Mouse (Mus musculus) induced T-regulatory cell, adult 2 months (primary cell): ENCODE measurements around the gene Zfp386.

Source experiments
- DNase-seq: peaks from one replicate; pipeline ENCODE4 v3.0.0-alpha.2; 2012; ENCODE audit warnings: low read depth

Gene Zfp386

DNA sequence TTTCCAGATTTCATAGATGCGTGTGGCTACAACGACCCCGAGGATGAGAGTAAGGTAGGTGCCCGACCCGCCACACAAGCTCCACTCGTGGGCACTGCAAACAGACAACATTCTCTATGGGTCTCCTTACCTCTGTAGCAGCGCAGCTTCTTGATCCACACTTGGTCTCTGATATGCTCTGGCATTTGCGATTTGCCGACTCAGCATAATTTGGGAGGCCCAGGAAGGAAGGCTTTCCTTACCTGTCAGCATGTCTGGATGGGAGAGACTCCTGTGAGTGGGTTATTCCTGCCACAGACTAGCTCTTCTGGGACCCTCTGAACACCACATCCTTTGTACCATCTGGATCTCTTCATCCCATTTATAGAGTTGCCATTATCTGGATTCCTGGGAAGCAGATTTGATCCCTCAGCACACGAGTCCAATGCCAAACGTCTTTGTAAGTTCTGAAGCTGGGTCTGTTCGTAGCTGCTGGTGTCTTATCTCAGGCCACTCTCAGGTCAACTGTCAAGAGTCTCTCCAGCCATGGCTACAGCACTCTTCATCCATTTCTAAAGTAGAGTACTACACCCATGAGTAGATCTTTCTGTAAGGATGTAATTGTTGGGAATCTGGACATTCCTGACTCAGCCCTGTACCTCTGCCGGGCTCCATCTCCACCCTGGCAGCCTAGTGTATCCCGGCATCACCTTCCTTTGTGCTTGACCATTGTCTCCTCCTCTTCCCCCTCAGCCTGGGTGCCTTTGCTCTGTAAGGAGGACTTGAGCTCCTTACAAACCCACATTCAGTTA is 47.4 kb downstream of the Zfp386 start:
- DNase-seq: no peak

DNA sequence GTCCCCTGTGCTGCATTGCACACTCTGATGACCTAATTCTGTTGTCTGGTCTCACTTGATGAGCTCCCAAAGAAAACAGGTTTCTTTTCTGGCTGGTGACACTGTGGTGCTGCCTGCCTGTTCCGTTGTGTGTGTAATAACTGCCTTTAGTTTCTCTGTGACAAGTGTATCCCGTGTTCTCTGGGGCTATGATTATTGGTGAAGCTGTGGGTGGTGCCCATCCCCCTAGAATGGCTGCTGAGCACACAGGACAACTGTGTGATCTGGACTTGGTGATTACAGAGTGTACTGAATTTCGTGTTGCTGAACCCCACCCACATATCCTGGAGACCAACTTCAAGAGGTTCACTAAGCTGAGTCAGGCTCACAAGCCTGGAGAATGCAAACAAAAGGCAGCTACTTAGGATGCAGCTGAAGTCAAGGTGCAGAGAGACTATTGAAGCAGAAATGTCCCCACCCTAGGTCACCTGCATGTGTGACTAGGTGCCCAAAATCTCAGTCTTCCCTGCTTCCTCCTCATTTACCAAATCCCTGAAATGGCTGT is 48.9 kb downstream of the Zfp386 start:
- DNase-seq: no peak

DNA sequence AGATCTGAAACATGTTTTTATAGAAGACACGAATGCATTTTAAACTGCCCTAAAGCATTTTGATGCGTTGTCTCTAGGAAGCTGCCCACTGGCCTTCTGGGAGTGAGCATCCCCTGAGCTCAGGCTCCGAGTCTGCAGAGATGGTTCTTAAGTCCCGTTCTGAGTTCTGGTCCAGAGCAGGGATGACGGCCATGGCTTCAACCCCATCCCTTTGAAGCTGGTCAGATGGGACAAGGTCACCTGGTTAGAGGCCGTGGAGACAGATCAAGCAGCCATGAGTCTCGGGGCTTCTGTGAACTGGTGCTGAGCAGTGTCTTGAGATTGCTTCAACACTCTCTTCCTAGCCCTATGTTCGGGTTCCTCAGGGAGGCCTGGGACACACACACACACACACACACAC is 49.6 kb downstream of the Zfp386 start:
- DNase-seq: no peak

DNA sequence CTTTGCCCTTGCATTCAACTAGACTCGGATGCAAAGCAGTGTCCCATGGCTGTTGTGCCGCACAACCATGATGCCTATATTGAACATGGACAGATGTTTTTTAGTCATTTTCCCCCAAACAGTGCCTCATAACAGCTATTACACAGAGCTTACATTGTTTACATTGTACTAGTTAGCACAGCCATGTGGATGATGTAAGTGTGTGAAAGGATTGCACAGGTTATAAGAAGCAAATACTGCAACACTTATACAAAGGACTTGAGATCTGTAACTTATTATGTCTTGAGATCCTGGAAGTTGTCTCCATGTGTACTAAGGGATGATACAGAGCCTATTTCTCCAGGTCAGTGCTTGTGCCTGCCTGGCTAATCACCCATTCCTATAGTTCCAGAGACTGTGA is 54.4 kb downstream of the Zfp386 start:
- DNase-seq: no peak

DNA sequence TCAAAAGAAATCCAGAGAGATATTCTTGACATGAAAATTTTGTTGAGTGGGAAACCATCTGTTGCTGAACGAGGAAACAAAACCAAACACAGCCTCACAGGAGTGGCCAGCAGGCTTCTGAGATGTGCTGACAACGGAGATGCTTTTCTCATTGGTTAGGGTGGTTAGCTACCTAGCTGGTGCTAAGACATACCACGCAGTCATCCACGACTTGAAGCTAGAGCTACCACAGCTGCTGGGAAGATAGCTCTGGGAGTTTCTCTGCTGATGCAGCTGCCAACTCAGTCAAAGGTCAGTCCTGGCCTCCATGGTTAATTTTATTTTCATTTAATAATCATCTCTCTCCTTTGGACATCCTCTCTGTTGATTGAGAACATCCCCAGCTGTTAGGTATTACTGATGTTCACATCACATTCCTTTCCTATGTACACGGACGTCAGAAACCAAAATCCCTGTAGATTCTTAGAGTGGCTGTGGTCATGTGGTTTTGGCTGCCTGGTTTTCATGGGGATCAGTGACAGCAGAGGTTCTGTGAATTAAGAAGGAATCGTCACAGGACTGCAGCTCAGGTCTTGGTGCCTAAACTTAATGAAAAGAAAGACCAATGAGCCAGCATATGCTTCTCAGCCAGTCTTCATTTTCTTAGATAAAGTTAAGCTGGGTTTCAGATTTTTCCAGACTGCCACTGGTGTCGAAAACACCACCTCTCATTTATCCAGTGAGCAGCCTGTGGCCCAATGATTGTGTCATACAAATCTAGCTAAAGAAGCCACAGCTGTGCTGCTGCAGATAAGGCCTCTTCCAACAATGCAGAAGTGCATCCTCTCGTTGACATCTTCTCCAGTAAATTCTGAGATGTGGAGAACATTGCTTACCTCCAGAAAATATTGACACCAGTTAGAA is 62.2 kb downstream of the Zfp386 start:
- no peak for DNase-seq

DNA sequence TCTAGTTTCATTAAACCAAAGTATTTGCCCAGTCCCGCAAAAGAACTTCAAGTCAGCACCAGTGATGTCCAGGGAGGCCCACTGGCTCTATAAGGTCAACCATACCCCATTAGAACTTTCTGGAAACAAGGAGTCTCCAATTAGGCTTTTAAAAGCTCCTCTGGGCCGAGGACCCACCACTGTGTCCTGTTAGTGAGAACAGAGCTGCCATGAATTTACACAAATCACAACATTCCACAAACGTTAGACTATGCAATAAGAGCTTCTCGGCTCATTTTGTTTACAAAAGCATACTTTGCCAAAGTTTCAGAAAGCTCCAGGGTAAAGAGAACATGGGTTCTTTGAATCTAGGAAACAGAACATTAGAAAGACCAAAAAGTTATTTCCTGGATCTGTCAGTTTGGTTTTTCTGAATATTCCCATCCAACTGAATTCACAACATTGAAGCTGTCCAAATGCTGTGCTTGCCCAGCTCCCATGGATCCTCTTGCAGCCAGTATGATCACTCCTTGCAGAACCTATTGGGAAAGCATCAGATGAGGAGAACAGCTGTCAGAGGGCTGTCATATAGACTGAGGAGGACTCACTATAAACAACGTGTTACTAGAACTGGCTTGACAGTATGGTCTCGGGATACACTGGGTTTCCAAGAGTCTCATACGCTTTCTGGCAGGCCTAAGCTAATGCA is 63.6 kb downstream of the Zfp386 start:
- DNase-seq: no peak
